Mouse (Mus musculus) thymus, adult 2 months (tissue): ENCODE results near the gene Psg21.

ENCODE experiments used
- CTCF ChIP-seq: fragments of 200-500 bp; IDR thresholded peaks from 2 replicates; pipeline ENCODE4 v1.5.1; 2012; ENCODE audit warnings: mild to moderate bottlenecking, control low read depth, low read length, moderate library complexity, borderline replicate concordance; ENCODE audit not compliant: control insufficient read depth, poor library complexity, insufficient read depth; ENCODE audit errors: extremely low read depth
- POLR2A ChIP-seq: fragments of 200-500 bp; IDR thresholded peaks from 2 replicates; pipeline ENCODE4 v1.6.1; 2012; ENCODE audit warnings: mild to moderate bottlenecking, low read length, control low read depth, moderate library complexity; ENCODE audit not compliant: control insufficient read depth, poor library complexity, insufficient read depth; ENCODE audit errors: extremely low read depth

DNA sequence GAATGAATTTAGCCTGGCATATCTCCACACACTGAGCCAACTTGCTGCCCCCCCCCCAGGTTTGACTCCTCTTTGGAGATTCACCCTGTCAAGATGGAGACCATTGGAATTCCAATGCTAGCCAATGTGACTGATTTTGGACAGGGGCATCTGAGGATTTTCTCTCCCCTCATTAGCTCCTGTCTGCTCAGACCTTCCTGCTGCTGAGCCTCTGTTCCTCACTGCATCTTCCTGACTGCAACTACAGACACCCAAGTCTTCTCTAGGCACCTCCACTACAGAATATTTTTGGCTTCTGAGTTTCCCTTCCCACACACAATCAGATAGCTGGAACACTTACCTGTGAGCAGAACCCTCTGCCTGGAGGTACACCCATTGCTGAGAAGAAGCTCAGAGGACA lies 29.1 kb upstream of the Psg21 start:
- TF ChIP-seq POLR2A, result no peak
- no peak for TF ChIP-seq CTCF
